Mouse (Mus musculus) neural tube, embryonic 10.5 days (tissue): Measurements from ENCODE around the gene Rangrf.
"Not testable (repeated sequence)": the region's sequence is repeated elsewhere in the genome, so short reads cannot be mapped to it uniquely, and the experiment has no call there.

ENCODE experiments used
- DNase-seq: peaks from one replicate; pipeline ENCODE4 v3.0.0-alpha.2; 2017; ENCODE audit warnings: low spot score; ENCODE audit errors: extremely low spot score

Rangrf gene

GRCm38 (mm10) chr11:68979320-68979733 lies 4.3 kb upstream of the Rangrf start:
- no peak for DNase-seq

GRCm38 (mm10) chr11:68975601-68976000 lies 616 bp upstream of the Rangrf start:
- no peak for DNase-seq

GRCm38 (mm10) chr11:68974059-68974450 lies 930 bp downstream of the Rangrf start:
- no peak for DNase-seq

GRCm38 (mm10) chr11:68973250-68974058 lies 1.5 kb downstream of the Rangrf start:
- DNase-seq, result peak; percentile 87

- no peak for DNase-seq
Observed at GRCm38 (mm10) chr11:68970232-68970631, 4.8 kb downstream of the Rangrf start.

GRCm38 (mm10) chr11:68968752-68969151 lies 6.2 kb downstream of the Rangrf start:
- no peak for DNase-seq

GRCm38 (mm10) chr11:68967337-68968282 lies 7.4 kb downstream of the Rangrf start, which contains the start of gene Slc25a35:
TSS of gene Slc25a35 (plus strand) at chr11:68968131.
- DNase-seq, result peak; percentile 88

- no peak for DNase-seq
Observed at GRCm38 (mm10) chr11:68966554-68966953, 8.4 kb downstream of the Rangrf start.

- no peak for DNase-seq
Observed at GRCm38 (mm10) chr11:68965845-68966244, 9.1 kb downstream of the Rangrf start.

GRCm38 (mm10) chr11:68965050-68965449 lies 9.9 kb downstream of the Rangrf start:
- DNase-seq, result no peak

- no peak for DNase-seq
Observed at GRCm38 (mm10) chr11:68963405-68963804, 11.6 kb downstream of the Rangrf start.

- not testable (repeated sequence) for DNase-seq
Observed at GRCm38 (mm10) chr11:68962159-68962558, 12.8 kb downstream of the Rangrf start.

- no peak for DNase-seq
Observed at GRCm38 (mm10) chr11:68961596-68961995, 13.4 kb downstream of the Rangrf start.

GRCm38 (mm10) chr11:68957971-68958370 lies 17.0 kb downstream of the Rangrf start:
- no peak for DNase-seq

- DNase-seq, result no peak
Observed at GRCm38 (mm10) chr11:68957308-68957707, 17.7 kb downstream of the Rangrf start, which contains the start of gene Arhgef15. TSS of gene Arhgef15 (minus strand) at chr11:68957480.

GRCm38 (mm10) chr11:68956697-68957096 lies 18.3 kb downstream of the Rangrf start:
- no peak for DNase-seq

- DNase-seq, result no peak
Observed at GRCm38 (mm10) chr11:68956107-68956506, 18.9 kb downstream of the Rangrf start.

- no peak for DNase-seq
Observed at GRCm38 (mm10) chr11:68955473-68955872, 19.5 kb downstream of the Rangrf start.

- peak; percentile 38 for DNase-seq
Observed at GRCm38 (mm10) chr11:68954408-68954807, 20.6 kb downstream of the Rangrf start.

- DNase-seq, result peak; percentile 51
Observed at GRCm38 (mm10) chr11:68953903-68954302, 21.1 kb downstream of the Rangrf start.

- no peak for DNase-seq
Observed at GRCm38 (mm10) chr11:68947542-68947993, 27.4 kb downstream of the Rangrf start.
